Mouse (Mus musculus) embryonic facial prominence, embryonic 12.5 days (tissue): Measurements from ENCODE around the gene Aes. TPM values are rescaled to one million over a fixed set of nuclear protein-coding genes. Genes with fewer than 3 reads are reported as not detected.
A peak's percentile ranks its signal among the peaks of the same experiment; 100 is the strongest.

Experiments
- ATAC-seq: fragments of 200-750 bp; cut with Nextera tagmentation; 2 replicates; pipeline ENCODE4 v1.8.0; 2017; ENCODE audit not compliant: insufficient number of reproducible peaks, insufficient read depth, low FRiP score, low TSS enrichment
- H3K27ac ChIP-seq: fragments of 300-500 bp; sonication (generic); 2 replicates; pipeline ENCODE4 v1.5.1; 2016; ENCODE audit warnings: mild to moderate bottlenecking
- H3K27me3 ChIP-seq: fragments of 300-500 bp; sonication (generic); 2 replicates; pipeline ENCODE4 v1.6.1; 2016; ENCODE audit warnings: mild to moderate bottlenecking, moderate library complexity
- H3K36me3 ChIP-seq: fragments of 300-500 bp; sonication (generic); 2 replicates; pipeline ENCODE4 v1.6.1; 2016; ENCODE audit warnings: mild to moderate bottlenecking
- H3K4me1 ChIP-seq: fragments of 300-500 bp; sonication (generic); 2 replicates; pipeline ENCODE4 v1.6.1; 2016
- H3K4me2 ChIP-seq: fragments of 300-500 bp; sonication (generic); replicated peaks from 2 replicates; pipeline ENCODE4 v1.6.1; 2016; ENCODE audit warnings: mild to moderate bottlenecking, moderate library complexity
- H3K4me3 ChIP-seq: fragments of 300-500 bp; sonication (generic); 2 replicates; pipeline ENCODE4 v1.5.1; 2016; ENCODE audit warnings: mild to moderate bottlenecking
- H3K9ac ChIP-seq: fragments of 300-500 bp; sonication (generic); 2 replicates; pipeline ENCODE4 v1.6.1; 2016; ENCODE audit warnings: mild to moderate bottlenecking, moderate library complexity
- H3K9me3 ChIP-seq: fragments of 300-500 bp; sonication (generic); 2 replicates; pipeline ENCODE4 v1.6.1; 2016; ENCODE audit warnings: mild to moderate bottlenecking, moderate library complexity
- WGBS: fragments of 180-500 bp; shearing (Covaris S2); methylation state at CpG from one replicate; pipeline ENCODE4 v1.1.7; 2016; 5-methylcytosine and 5-hydroxymethylcytosine counted together
- polyA plus RNA-seq: library from polyadenylated mRNA; unstranded; fragments of >200 nt; fragmentation: Nextera tagmentation; extraction: Ambion mirVana; gene quantifications from 2 replicates; pipeline ENCODE4 v1.2.1, GENCODE M21; 2016

The Aes gene
- polyA plus RNA-seq, 1 experiment from 2014 or later, result 523 TPM

GRCm38 (mm10) chr10:81560719-81561459, 1.6 kb downstream of the Aes start:
- no peak for ATAC-seq
- Histone ChIP-seq H3K9ac (peak overlapping the region; percentile 98), H3K4me2 (peak overlapping the region; percentile 91), H3K9me3 (no peaks in the 10 kb centered on the region), H3K27me3 (no peaks in the 10 kb centered on the region), H3K4me1 (peaks cover 54% of the 10 kb centered on the region), H3K27ac (peak overlapping the region; percentile 93), H3K36me3 (peaks cover 25% of the 10 kb centered on the region), H3K4me3 (peak overlapping the region; percentile 96)
- 11% methylated on average over 16 of the region's 16 CpGs for WGBS

- 76% methylated on average over 6 of the region's 6 CpGs for WGBS
- Histone ChIP-seq H3K27ac (no peak overlapping the region), H3K4me1 (peaks cover 57% of the 10 kb centered on the region), H3K9me3 (no peaks in the 10 kb centered on the region), H3K9ac (no peak overlapping the region), H3K4me2 (no peak overlapping the region), H3K36me3 (peaks cover 38% of the 10 kb centered on the region), H3K4me3 (no peak overlapping the region), H3K27me3 (no peaks in the 10 kb centered on the region)
- no peak for ATAC-seq
Observed at GRCm38 (mm10) chr10:81562411-81562810, 3.1 kb downstream of the Aes start.

- Histone ChIP-seq H3K9me3 (no peaks in the 10 kb centered on the region), H3K9ac (no peak overlapping the region), H3K27me3 (no peaks in the 10 kb centered on the region), H3K27ac (peak overlapping the region; percentile 51; the same call in 1 of the 2 replicates), H3K4me3 (0 out of 2 replicates have a peak overlapping the region, but pooled peaks have one; percentile 16), H3K36me3 (peaks cover 38% of the 10 kb centered on the region), H3K4me1 (peaks cover 67% of the 10 kb centered on the region), H3K4me2 (peak overlapping the region; percentile 42; the same call in 1 of the 2 replicates)
- no peak for ATAC-seq
- 18% methylated on average over 6 of the region's 6 CpGs for WGBS
Observed at GRCm38 (mm10) chr10:81563481-81563880, 4.2 kb downstream of the Aes start.

GRCm38 (mm10) chr10:81564216-81564615, 4.9 kb downstream of the Aes start:
- Histone ChIP-seq H3K4me1 (peaks cover 70% of the 10 kb centered on the region), H3K9me3 (no peaks in the 10 kb centered on the region), H3K36me3 (peaks cover 38% of the 10 kb centered on the region), H3K4me3 (peak overlapping the region; percentile 16), H3K9ac (peak overlapping the region; percentile 37; the same call in 1 of the 2 replicates), H3K27me3 (no peaks in the 10 kb centered on the region), H3K4me2 (peak overlapping the region; percentile 42), H3K27ac (peak overlapping the region; percentile 72)
- 5% methylated on average over 10 of the region's 10 CpGs for WGBS
- ATAC-seq, result no peak

GRCm38 (mm10) chr10:81564734-81565133, 5.4 kb downstream of the Aes start:
- whole genome bisulfite sequencing, result 9% methylated on average over 10 of the region's 10 CpGs
- Histone ChIP-seq H3K36me3 (peaks cover 38% of the 10 kb centered on the region), H3K27me3 (no peaks in the 10 kb centered on the region), H3K27ac (peak overlapping the region; percentile 38; the same call in 1 of the 2 replicates), H3K9me3 (no peaks in the 10 kb centered on the region), H3K9ac (no peak overlapping the region), H3K4me3 (no peak overlapping the region), H3K4me2 (no peak overlapping the region), H3K4me1 (peaks cover 75% of the 10 kb centered on the region)
- no peak for ATAC-seq

- Histone ChIP-seq H3K4me1 (peaks cover 83% of the 10 kb centered on the region), H3K27ac (no peak overlapping the region), H3K27me3 (no peaks in the 10 kb centered on the region), H3K36me3 (peaks cover 38% of the 10 kb centered on the region), H3K4me3 (no peak overlapping the region), H3K4me2 (no peak overlapping the region; the same call in 1 of the 2 replicates), H3K9ac (no peak overlapping the region), H3K9me3 (no peaks in the 10 kb centered on the region)
- no peak for ATAC-seq
- WGBS, result 28% methylated on average over 20 of the region's 20 CpGs
Observed at GRCm38 (mm10) chr10:81565257-81566228, 6.3 kb downstream of the Aes start.

GRCm38 (mm10) chr10:81568381-81569191, 9.3 kb downstream of the Aes start:
- 0 out of 2 replicates have a peak overlapping the region, but pooled peaks have one; percentile 8 for H3K9ac ChIP-seq
- H3K9me3 ChIP-seq, result no peaks in the 10 kb centered on the region
- 0 out of 2 replicates have a peak, but pooled peaks cover 3% of the 10 kb centered on the region for H3K27me3 ChIP-seq
- peak overlapping the region; percentile 93 for H3K27ac ChIP-seq
- peaks cover 75% of the 10 kb centered on the region for H3K4me1 ChIP-seq
- H3K4me3 ChIP-seq, result no peak overlapping the region
- H3K36me3 ChIP-seq, result peaks cover 31% of the 10 kb centered on the region
- ATAC-seq, result 0 out of 2 replicates have a peak, but pooled peaks have one; percentile 0
- H3K4me2 ChIP-seq, result peak overlapping the region; percentile 40
- 8% methylated on average over 15 of the region's 16 CpGs for WGBS

GRCm38 (mm10) chr10:81569507-81570237, 10.4 kb downstream of the Aes start:
- H3K27me3 ChIP-seq, result peaks cover 13% of the 10 kb centered on the region; the same call in 1 of the 2 replicates
- peaks cover 25% of the 10 kb centered on the region for H3K36me3 ChIP-seq
- 33% methylated on average over 9 of the region's 9 CpGs for WGBS
- ATAC-seq, result no peak
- H3K9ac ChIP-seq, result no peak overlapping the region
- H3K27ac ChIP-seq, result peak overlapping the region; percentile 93
- no peaks in the 10 kb centered on the region for H3K9me3 ChIP-seq
- 0 out of 2 replicates have a peak overlapping the region, but pooled peaks have one; percentile 52 for H3K4me2 ChIP-seq
- peaks cover 74% of the 10 kb centered on the region for H3K4me1 ChIP-seq
- H3K4me3 ChIP-seq, result no peak overlapping the region

GRCm38 (mm10) chr10:81570238-81570800, 11.0 kb downstream of the Aes start:
- H3K27ac ChIP-seq, result peak overlapping the region; percentile 93
- no peak overlapping the region for H3K9ac ChIP-seq
- peak overlapping the region; percentile 52 for H3K4me2 ChIP-seq
- H3K9me3 ChIP-seq, result no peaks in the 10 kb centered on the region
- H3K36me3 ChIP-seq, result peaks cover 19% of the 10 kb centered on the region
- H3K27me3 ChIP-seq, result peaks cover 13% of the 10 kb centered on the region; the same call in 1 of the 2 replicates
- no peak for ATAC-seq
- WGBS, result under 1% methylated on average over 10 of the region's 11 CpGs
- H3K4me1 ChIP-seq, result peaks cover 71% of the 10 kb centered on the region
- 0 out of 2 replicates have a peak overlapping the region, but pooled peaks have one; percentile 1 for H3K4me3 ChIP-seq

GRCm38 (mm10) chr10:81570831-81571500, 11.7 kb downstream of the Aes start:
- Histone ChIP-seq H3K27me3 (peaks cover 13% of the 10 kb centered on the region; the same call in 1 of the 2 replicates), H3K9ac (no peak overlapping the region), H3K4me1 (peaks cover 73% of the 10 kb centered on the region), H3K9me3 (no peaks in the 10 kb centered on the region), H3K27ac (peak overlapping the region; percentile 93), H3K4me2 (peak overlapping the region; percentile 52), H3K4me3 (peak overlapping the region; percentile 28), H3K36me3 (peaks cover 13% of the 10 kb centered on the region)
- under 1% methylated on average over 34 of the region's 34 CpGs for WGBS
- peak; percentile 67 for ATAC-seq
